Mouse (Mus musculus) MEL (cell line): ENCODE measurements around the gene Fam199x. TPM values are rescaled to one million over a fixed set of nuclear protein-coding genes. Genes with fewer than 3 reads are reported as not detected.
A peak's percentile ranks its signal among the peaks of the same experiment; 100 is the strongest.

ENCODE experiments used
- DNase-seq: peaks from one replicate; pipeline ENCODE4 v3.0.0; 2011; ENCODE audit warnings: low read depth, low spot score
- H3K27ac ChIP-seq: 2 replicates; pipeline ENCODE4 v1.5.1; 2012; ENCODE audit warnings: low read depth, mild to moderate bottlenecking, control low read depth, low read length, moderate library complexity; ENCODE audit not compliant: control insufficient read depth
- H3K27me3 ChIP-seq, 2 experiments: fragments of 150-350 bp in 1 of 2; sonication (generic) in 1 of 2; 2 replicates each; pipeline ENCODE4 v1.6.1; 2012; ENCODE audit warnings: low read length in 2 of 2, mild to moderate bottlenecking in 2 of 2, improper control_type of control experiment in 1 of 2, moderate library complexity in 1 of 2; ENCODE audit not compliant: insufficient read depth in 2 of 2, control insufficient read depth in 1 of 2
- H3K36me3 ChIP-seq, 2 experiments: 2 replicates each; pipeline ENCODE4 v1.6.1; 2012 to 2014; ENCODE audit warnings: low read length in 2 of 2, improper control_type of control experiment in 1 of 2, inconsistent platforms in 1 of 2, mild to moderate bottlenecking in 1 of 2; ENCODE audit not compliant: insufficient read depth in 2 of 2, control insufficient read depth in 1 of 2
- H3K4me1 ChIP-seq, 2 experiments: fragments of 150-350 bp in 1 of 2; sonication (generic) in 1 of 2; 2 replicates each; pipeline ENCODE4 v1.6.1; 2012; ENCODE audit warnings: low read length in 2 of 2, improper control_type of control experiment in 1 of 2, mild to moderate bottlenecking in 1 of 2; ENCODE audit not compliant: insufficient read depth in 2 of 2, control insufficient read depth in 1 of 2
- H3K4me3 ChIP-seq, 2 experiments: fragments of 150-350 bp in 1 of 2; sonication (generic) in 1 of 2; 2 replicates each; pipeline ENCODE4 v1.5.1; 2012; ENCODE audit warnings: low read depth in 2 of 2, low read length in 2 of 2, mild to moderate bottlenecking in 2 of 2, moderate library complexity in 2 of 2, control low read depth in 1 of 2, improper control_type of control experiment in 1 of 2; ENCODE audit not compliant: control insufficient read depth in 1 of 2, insufficient read depth in 1 of 2
- H3K79me2 ChIP-seq: 2 replicates; pipeline ENCODE4 v1.6.1; 2012; ENCODE audit warnings: mild to moderate bottlenecking, low read length, moderate library complexity; ENCODE audit not compliant: control insufficient read depth, poor library complexity, insufficient read depth
- H3K9ac ChIP-seq: 2 replicates; pipeline ENCODE4 v1.6.1; 2012; ENCODE audit warnings: low read depth, mild to moderate bottlenecking, control low read depth, low read length, moderate library complexity; ENCODE audit not compliant: control insufficient read depth, poor library complexity, severe bottlenecking
- H3K9me3 ChIP-seq: fragments of 150-350 bp; sonication (generic); replicated peaks from 2 replicates; pipeline ENCODE4 v1.6.1; 2012; ENCODE audit warnings: mild to moderate bottlenecking, low read length, improper control_type of control experiment, moderate library complexity; ENCODE audit not compliant: insufficient read depth
- BHLHE40 ChIP-seq: IDR thresholded peaks from 2 replicates; pipeline ENCODE4 v1.6.1; 2012; ENCODE audit warnings: low read depth, mild to moderate bottlenecking, inconsistent platforms, low read length, improper control_type of control experiment, borderline replicate concordance
- CHD1 ChIP-seq: IDR thresholded peaks from 2 replicates; pipeline ENCODE4 v1.6.1; 2012; ENCODE audit warnings: low read depth, mild to moderate bottlenecking, inconsistent platforms, low read length, improper control_type of control experiment
- E2F4 ChIP-seq: IDR thresholded peaks from 2 replicates; pipeline ENCODE4 v1.6.1; 2011; ENCODE audit warnings: low read depth, low read length, improper control_type of control experiment, borderline replicate concordance
- GABPA ChIP-seq: IDR thresholded peaks from 2 replicates; pipeline ENCODE4 v1.6.1; 2012; ENCODE audit warnings: low read depth, mild to moderate bottlenecking, inconsistent platforms, low read length, improper control_type of control experiment, moderate library complexity
- JUND ChIP-seq: IDR thresholded peaks from 2 replicates; pipeline ENCODE4 v1.6.1; 2011; ENCODE audit warnings: low read depth, mild to moderate bottlenecking, improper control_type of control experiment, low read length
- MAX ChIP-seq: IDR thresholded peaks from 2 replicates; pipeline ENCODE4 v1.6.1; 2011; ENCODE audit warnings: low read length, improper control_type of control experiment
- MAZ ChIP-seq: IDR thresholded peaks from 2 replicates; pipeline ENCODE4 v1.6.1; 2012; ENCODE audit warnings: low read depth, mild to moderate bottlenecking, inconsistent platforms, low read length, improper control_type of control experiment
- MEF2A ChIP-seq: IDR thresholded peaks from 2 replicates; pipeline ENCODE4 v1.6.1; 2014; ENCODE audit warnings: low read depth, mild to moderate bottlenecking, inconsistent platforms, low read length, improper control_type of control experiment; ENCODE audit not compliant: poor library complexity, insufficient replicate concordance, severe bottlenecking; ENCODE audit errors: extremely low read depth
- MYB ChIP-seq: IDR thresholded peaks from 2 replicates; pipeline ENCODE4 v1.6.1; 2011; ENCODE audit warnings: mild to moderate bottlenecking, low read depth, low read length, improper control_type of control experiment
- MYC ChIP-seq: IDR thresholded peaks from 2 replicates; pipeline ENCODE4 v1.6.1; 2011; ENCODE audit warnings: low read depth, mild to moderate bottlenecking, low read length, improper control_type of control experiment, moderate library complexity
- NELFE ChIP-seq: IDR thresholded peaks from 2 replicates; pipeline ENCODE4 v1.6.1; 2011; ENCODE audit warnings: low read depth, low read length, improper control_type of control experiment
- POLR2A ChIP-seq, 2 experiments: IDR thresholded peaks; 2 replicates each; pipeline ENCODE4 v1.6.1; 2011 to 2012; ENCODE audit warnings: low read length in 2 of 2, mild to moderate bottlenecking in 2 of 2, control low read depth in 1 of 2, improper control_type of control experiment in 1 of 2, low read depth in 1 of 2, moderate library complexity in 1 of 2; ENCODE audit not compliant: control insufficient read depth in 1 of 2, insufficient read depth in 1 of 2, poor library complexity in 1 of 2
- SIN3A ChIP-seq: IDR thresholded peaks from 2 replicates; pipeline ENCODE4 v1.6.1; 2012; ENCODE audit warnings: low read length, improper control_type of control experiment, inconsistent platforms
- TAL1 ChIP-seq: IDR thresholded peaks from 2 replicates; pipeline ENCODE4 v1.6.1; 2012; ENCODE audit warnings: mild to moderate bottlenecking, inconsistent platforms, low read length, moderate library complexity, mixed read lengths
- TCF12 ChIP-seq: IDR thresholded peaks from 2 replicates; pipeline ENCODE4 v1.6.1; 2014; ENCODE audit warnings: low read depth, mild to moderate bottlenecking, inconsistent platforms, low read length, improper control_type of control experiment, moderate library complexity
- USF1 ChIP-seq: IDR thresholded peaks from 2 replicates; pipeline ENCODE4 v1.6.1; 2014; ENCODE audit warnings: low read depth, mild to moderate bottlenecking, inconsistent platforms, low read length, improper control_type of control experiment, moderate library complexity
- USF2 ChIP-seq, 2 experiments: IDR thresholded peaks; 2 replicates each; pipeline ENCODE4 v1.6.1; 2011 to 2012; ENCODE audit warnings: improper control_type of control experiment in 2 of 2, low read length in 2 of 2, borderline replicate concordance in 1 of 2, inconsistent platforms in 1 of 2, low read depth in 1 of 2, mild to moderate bottlenecking in 1 of 2; ENCODE audit not compliant: insufficient read depth in 1 of 2
- ZC3H11A ChIP-seq: IDR thresholded peaks from 2 replicates; pipeline ENCODE4 v1.6.1; 2012; ENCODE audit warnings: low read depth, mild to moderate bottlenecking, inconsistent platforms, low read length, improper control_type of control experiment
- ZMIZ1 ChIP-seq: IDR thresholded peaks from 2 replicates; pipeline ENCODE4 v1.6.1; 2012; ENCODE audit warnings: low read depth, mild to moderate bottlenecking, inconsistent platforms, low read length, improper control_type of control experiment, moderate library complexity
- ZNF384 ChIP-seq: IDR thresholded peaks from 2 replicates; pipeline ENCODE4 v1.6.1; 2012; ENCODE audit warnings: low read depth, mild to moderate bottlenecking, inconsistent platforms, low read length, improper control_type of control experiment
- polyA plus RNA-seq, 2 experiments: library from polyadenylated mRNA; stranded (reverse) in 1 of 2; unstranded in 1 of 2; fragments of >175 nt in 1 of 2; fragments of >200 nt in 1 of 2; gene quantifications; 2 replicates each; pipeline versions ENCODE4 v1.2.1 to v1.2.4; 2012; ENCODE audit warnings: low replicate concordance in 2 of 2, low read depth in 1 of 2; ENCODE audit not compliant: insufficient read length in 2 of 2, insufficient read depth in 1 of 2, missing spikeins in 1 of 2
- total RNA-seq: library from RNA; depleted of rRNA; stranded (reverse); fragments of 300-350 nt; gene quantifications from 2 replicates; pipeline ENCODE4 v1.2.3, GENCODE M21; 2012

The Fam199x gene
- total and polyA plus RNA-seq, 3 experiments, result 5.9 to 10.4 TPM; not detected in 1

DNA sequence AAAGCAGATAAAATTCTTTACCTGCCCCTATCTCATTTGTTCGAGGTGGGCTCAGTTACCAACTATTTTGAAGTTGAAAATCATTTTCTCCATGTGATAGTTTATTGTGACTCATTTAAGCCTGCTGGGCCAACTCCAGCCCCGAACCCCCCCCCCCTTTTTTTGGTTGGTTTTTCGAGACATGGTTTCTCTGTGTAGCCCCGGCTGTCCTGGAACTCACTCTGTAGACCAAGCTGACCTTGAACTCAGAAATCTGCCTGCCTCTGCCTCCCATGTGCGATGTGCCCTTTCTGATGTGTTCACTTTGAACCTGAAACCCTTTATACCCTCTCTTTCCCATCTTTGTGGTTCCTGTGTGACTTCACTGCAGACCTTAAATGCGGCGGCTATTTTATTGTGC, 10.9 kb upstream of the Fam199x start:
- Histone ChIP-seq H3K9me3 (no peaks in the 10 kb centered on the region), H3K9ac (peak overlapping the region; percentile 81), H3K79me2 (peaks cover 26% of the 10 kb centered on the region), H3K27ac (peak overlapping the region; percentile 60), H3K36me3 (peaks cover 0 to 14% of the 10 kb centered on the region in 2 experiments; a peak in 2 of 4 replicates), H3K27me3 (no peaks in the 10 kb centered on the region), H3K4me3 (peak overlapping the region; percentile 84 to 99), H3K4me1 (peaks cover 0 to 9% of the 10 kb centered on the region in 2 experiments; a peak in 3 of 4 replicates)
- no peak for TF ChIP-seq CHD1
- no peak for TF ChIP-seq NELFE
- no peak for TF ChIP-seq JUND
- TF ChIP-seq MAX, result no peak
- DNase-seq, result no peak

DNA sequence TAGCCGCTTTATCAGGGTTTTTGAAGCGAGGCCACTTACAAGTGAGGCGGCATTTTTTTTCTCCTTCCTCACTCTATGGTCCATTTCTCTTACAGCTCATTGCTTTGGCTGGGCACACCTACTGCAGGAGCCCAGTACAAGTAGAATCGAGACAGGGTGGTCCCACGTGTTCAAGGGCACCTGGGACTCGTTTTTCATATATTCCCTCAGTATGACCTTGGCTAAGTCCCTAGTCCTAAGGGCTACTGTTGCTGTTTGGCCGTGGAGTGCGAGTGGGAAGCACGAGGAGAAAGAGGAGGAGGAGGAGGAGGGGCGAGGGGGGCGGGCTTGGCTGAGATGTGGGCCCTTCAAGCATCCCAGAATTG, 352 bp upstream of the Fam199x start:
- H3K4me1 ChIP-seq, result peaks cover 7 to 10% of the 10 kb centered on the region in 2 experiments; a peak in 3 of 4 replicates
- TF ChIP-seq TCF12, result no peak
- peak in 1 of 2 experiments; percentile 67; a peak in 2 of 4 replicates for TF ChIP-seq POLR2A (IDR thresholded peaks at IDR 0.05; ENCODE audit: control insufficient read depth in 1 of 2, insufficient read depth in 1 of 2, low read depth in 1 of 2, low read length in 2 of 2, poor library complexity in 1 of 2)
- TF ChIP-seq MAX, result peak; percentile 46; the same call in 1 of the 2 replicates
- no peak for TF ChIP-seq ZMIZ1
- TF ChIP-seq SIN3A, result peak; percentile 23
- TF ChIP-seq NELFE, result 0 out of 2 replicates have a peak, but pooled peaks have one; percentile 5
- peak; percentile 69 for TF ChIP-seq ZNF384
- TF ChIP-seq MAZ, result no peak
- no peak for TF ChIP-seq MYB
- TF ChIP-seq USF1, result peak; percentile 17; the same call in 1 of the 2 replicates
- TF ChIP-seq MYC, result peak; percentile 72; the same call in 1 of the 2 replicates
- TF ChIP-seq ZC3H11A, result no peak
- no peak for TF ChIP-seq E2F4
- peaks cover 0 to 22% of the 10 kb centered on the region in 2 experiments; a peak in 3 of 4 replicates for H3K36me3 ChIP-seq
- H3K27me3 ChIP-seq, result no peaks in the 10 kb centered on the region
- peak overlapping the region; percentile 70 for H3K9ac ChIP-seq
- peak overlapping the region; percentile 64 to 99 for H3K4me3 ChIP-seq
- H3K9me3 ChIP-seq, result no peaks in the 10 kb centered on the region
- H3K27ac ChIP-seq, result peak overlapping the region; percentile 48
- DNase-seq, result no peak
- peaks cover 10% of the 10 kb centered on the region for H3K79me2 ChIP-seq

DNA sequence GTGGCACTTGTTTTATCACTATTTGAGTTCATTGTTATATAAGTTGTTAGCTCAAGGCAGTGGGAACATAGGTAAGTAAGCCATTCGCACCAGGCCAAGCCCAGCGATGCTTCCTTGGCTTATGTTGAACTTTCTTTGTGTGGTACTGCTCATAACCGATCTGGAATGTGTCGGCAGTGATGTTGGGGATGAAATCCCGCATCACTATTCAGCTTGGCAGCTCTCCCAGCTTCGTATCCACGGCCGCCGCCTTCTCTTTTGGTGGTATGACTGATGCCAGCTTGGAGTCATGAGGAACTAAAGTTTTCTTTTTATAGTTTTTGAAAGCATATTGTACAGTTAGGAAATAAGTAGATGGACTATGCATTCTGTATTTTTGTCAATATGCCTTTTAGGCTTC, 13.8 kb downstream of the Fam199x start:
- Histone ChIP-seq H3K4me3 (no peak overlapping the region), H3K36me3 (peaks cover 0 to 2% of the 10 kb centered on the region in 2 experiments; a peak in 1 of 4 replicates), H3K9me3 (no peaks in the 10 kb centered on the region), H3K4me1 (no peaks in the 10 kb centered on the region), H3K27me3 (no peaks in the 10 kb centered on the region), H3K9ac (no peak overlapping the region), H3K27ac (no peak overlapping the region), H3K79me2 (no peaks in the 10 kb centered on the region)
- no peak for DNase-seq
- TF ChIP-seq BHLHE40, result no peak
- no peak for TF ChIP-seq MAZ
- no peak for TF ChIP-seq GABPA
- no peak for TF ChIP-seq TAL1
- TF ChIP-seq MEF2A, result no peak
- no peak for TF ChIP-seq USF2 (IDR thresholded peaks at IDR 0.05; ENCODE audit: borderline replicate concordance in 1 of 2, insufficient read depth in 1 of 2, low read depth in 1 of 2, low read length in 2 of 2)
- no peak for TF ChIP-seq NELFE
